Mouse (Mus musculus) G1E (cell line): ENCODE data around the gene Rfx8.

ENCODE experiments used
- CTCF ChIP-seq: IDR thresholded peaks from 2 replicates; pipeline ENCODE4 v1.5.1; 2012; ENCODE audit warnings: low read depth, low read length, inconsistent platforms, mixed read lengths
- GATA1 ChIP-seq: IDR thresholded peaks from 2 replicates; pipeline ENCODE4 v1.6.1; 2012; ENCODE audit warnings: borderline replicate concordance, low read length, inconsistent platforms, mixed read lengths
- GATA2 ChIP-seq: IDR thresholded peaks from 2 replicates; pipeline ENCODE4 v1.6.1; 2012; ENCODE audit warnings: low read depth, low read length, inconsistent platforms, borderline replicate concordance
- POLR2AphosphoS5 ChIP-seq: IDR thresholded peaks from 2 replicates; pipeline ENCODE4 v1.6.1; 2012; ENCODE audit warnings: low read depth, low read length, inconsistent platforms; ENCODE audit not compliant: insufficient replicate concordance
- TAL1 ChIP-seq: conservative IDR thresholded peaks from 2 replicates; pipeline ENCODE4 v1.6.1; 2012; ENCODE audit warnings: low read depth, low read length, inconsistent platforms, mixed read lengths

GRCm38 (mm10) chr1:39721351-39721726, 542 bp upstream of the Rfx8 start:
- no peak for TF ChIP-seq CTCF
- no peak for TF ChIP-seq POLR2AphosphoS5
- no peak for TF ChIP-seq GATA1
- TF ChIP-seq GATA2 = no peak
- TF ChIP-seq TAL1 = no peak
